Mouse (Mus musculus) spleen, adult 10 weeks (tissue): ENCODE measurements around the gene Slc6a14. TPM values are rescaled to one million over a fixed set of nuclear protein-coding genes. Genes with fewer than 3 reads are reported as not detected.

Experiments used
- polyA plus RNA-seq: library from polyadenylated mRNA; stranded (reverse); fragments of 350-450 nt; fragmentation: Illumina TruSeq; extraction: RNeasy Lipid Tissue Mini Kit (QIAGEN cat#74804); gene quantifications from one replicate; pipeline ENCODE4 v1.2.3, GENCODE M21; 2015; ENCODE audit warnings: low replicate concordance; ENCODE audit not compliant: insufficient read depth

The Slc6a14 gene
- polyA plus RNA-seq = 0.07 TPM

DNA sequence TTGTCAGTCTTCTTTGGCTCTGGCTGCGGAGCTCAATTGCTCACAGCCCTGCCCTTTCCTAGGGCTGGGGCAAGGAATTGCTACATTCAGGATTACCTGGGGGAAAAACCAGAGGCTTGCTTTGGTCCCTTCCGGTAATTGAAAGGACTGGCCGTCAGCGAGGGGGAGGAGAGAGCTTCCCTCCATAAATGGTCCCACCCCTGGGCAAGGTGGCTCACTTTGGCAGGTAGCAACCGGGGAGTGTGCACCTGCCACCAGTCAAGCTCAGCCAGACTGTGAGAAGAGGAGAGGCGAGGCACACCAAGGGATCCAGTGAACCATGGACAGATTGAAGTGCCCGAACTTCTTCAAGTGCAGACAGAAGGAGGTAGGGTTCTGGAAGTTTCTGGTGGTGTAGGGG is at the start of gene Slc6a14:
Gene Slc6a14 (plus strand): TSS at position 68 of the 400 bp plus-strand sequence.

DNA sequence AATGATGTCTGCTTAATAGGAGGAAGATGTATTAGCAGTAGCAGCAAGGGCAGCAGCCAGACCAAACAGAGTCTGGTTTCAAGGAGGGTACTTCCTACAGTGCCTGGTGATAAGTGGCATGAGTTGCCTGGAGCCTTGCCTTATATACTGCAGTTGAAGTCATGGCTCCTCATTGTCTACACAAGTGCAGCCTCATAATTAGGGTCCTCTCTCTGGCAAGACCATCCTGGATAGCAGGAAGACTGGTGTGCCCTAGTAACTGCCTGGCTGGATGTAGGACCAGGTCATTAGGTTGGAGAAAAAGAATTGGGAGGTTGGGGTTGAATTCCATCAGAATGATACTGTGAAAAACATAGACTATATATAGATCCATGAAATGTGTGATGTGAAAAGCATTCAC is 30.3 kb downstream of the Slc6a14 start, which contains the start of gene Gm28269:
Gene Gm28269 (minus strand): TSS at position 101 of the 400 bp plus-strand sequence.

Other genes with a start within 250 kb of the Slc6a14 start
- 0.07 TPM for gene Agtr2, start 230.4 kb upstream of the Slc6a14 start, polyA plus RNA-seq
- gene Gm28269, start 30.2 kb downstream of the Slc6a14 start, polyA plus RNA-seq = not detected